Mouse (Mus musculus): ENCODE measurements around the gene Nfkbia. TPM values are rescaled to one million over a fixed set of nuclear protein-coding genes. Genes with fewer than 3 reads are reported as not detected.
A peak's percentile ranks its signal among the peaks of the same experiment; 100 is the strongest.

Nfkbia gene
- polyA plus RNA-seq, 1 experiment from 2014 or later: 61.4 TPM

GRCm38 (mm10) chr12:55463087-55463486, 29.4 kb downstream of the Nfkbia start:
- WGBS: 87% methylated on average over 5 of the region's 5 CpGs
- ATAC-seq (replicated peaks; ENCODE audit: insufficient number of reproducible peaks, insufficient read depth, low FRiP score, low read depth): no peak
- peaks cover 49% of the 10 kb centered on the region for H3K4me1 ChIP-seq (replicated peaks)

DNA sequence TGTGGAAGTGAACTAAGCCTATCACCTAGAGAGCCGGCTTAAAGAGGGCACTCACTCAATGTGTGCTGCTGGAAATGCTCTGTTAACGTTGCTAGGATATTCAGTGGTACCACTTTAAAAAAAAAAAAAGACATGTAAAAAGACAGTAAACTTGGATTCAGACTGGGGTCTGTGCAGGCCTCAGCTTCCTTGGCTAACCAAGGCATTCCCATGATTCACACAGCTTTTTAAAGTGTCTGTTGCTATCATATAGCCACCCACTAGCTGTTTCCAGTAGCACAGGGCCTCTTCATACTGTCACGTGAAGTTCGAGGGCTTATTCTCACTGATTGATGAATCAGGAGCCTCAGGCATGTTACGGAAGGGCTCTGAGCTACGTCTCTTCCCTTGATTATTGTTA, 30.0 kb downstream of the Nfkbia start:
- Histone ChIP-seq H3K9me3 (replicated peaks) (no peaks in the 10 kb centered on the region), H3K36me3 (no peaks in the 10 kb centered on the region), H3K4me3 (no peak overlapping the region), H3K9ac (no peak overlapping the region), H3K27me3 (no peaks in the 10 kb centered on the region), H3K4me1 (replicated peaks) (peaks cover 45% of the 10 kb centered on the region), H3K27ac (0 out of 2 replicates have a peak overlapping the region, but pooled peaks have one; percentile 44), H3K4me2 (no peak overlapping the region)
- 63% methylated on average over 6 of the region's 6 CpGs for WGBS
- no peak for ATAC-seq (replicated peaks; ENCODE audit: insufficient number of reproducible peaks, insufficient read depth, low FRiP score, low read depth)

More at GRCm38 (mm10) chr12:55463087-55463486, 29.4 kb downstream of the Nfkbia start:
- Histone ChIP-seq H3K9me3 (replicated peaks) (no peaks in the 10 kb centered on the region), H3K9ac (no peak overlapping the region), H3K27ac (no peak overlapping the region), H3K4me2 (no peak overlapping the region), H3K4me3 (no peak overlapping the region), H3K27me3 (no peaks in the 10 kb centered on the region), H3K36me3 (no peaks in the 10 kb centered on the region)

DNA sequence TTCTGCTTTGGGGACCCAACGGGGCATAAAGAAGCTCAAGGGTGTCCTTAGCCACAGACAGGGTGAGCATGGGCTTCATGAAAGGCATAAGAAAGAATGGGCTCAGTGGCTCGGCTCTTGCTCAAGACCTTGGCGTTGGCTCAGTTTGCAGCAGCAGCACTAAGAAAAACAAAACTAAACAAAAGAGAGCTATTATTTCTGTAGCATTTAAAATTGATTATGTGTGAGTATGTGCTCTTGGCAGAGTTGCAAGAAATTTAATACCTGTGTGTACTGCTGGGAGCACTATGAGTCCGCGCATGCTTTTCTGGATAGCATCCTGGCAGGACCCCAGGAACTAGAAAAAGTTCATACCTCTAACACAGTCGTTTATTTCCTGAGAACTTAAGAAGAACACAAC, 30.7 kb downstream of the Nfkbia start:
- 63% methylated on average over 6 of the region's 6 CpGs for WGBS
- Histone ChIP-seq H3K9ac (no peak overlapping the region), H3K36me3 (no peaks in the 10 kb centered on the region), H3K4me1 (replicated peaks) (peaks cover 41% of the 10 kb centered on the region), H3K27me3 (no peaks in the 10 kb centered on the region), H3K27ac (peak overlapping the region; percentile 44; the same call in 1 of the 2 replicates), H3K4me2 (no peak overlapping the region), H3K4me3 (no peak overlapping the region), H3K9me3 (replicated peaks) (no peaks in the 10 kb centered on the region)
- no peak for ATAC-seq (replicated peaks; ENCODE audit: insufficient number of reproducible peaks, insufficient read depth, low FRiP score, low read depth)

- Histone ChIP-seq H3K4me2 (no peak overlapping the region), H3K4me3 (no peak overlapping the region), H3K9ac (no peak overlapping the region), H3K27me3 (no peaks in the 10 kb centered on the region), H3K36me3 (no peaks in the 10 kb centered on the region), H3K27ac (peak overlapping the region; percentile 44; the same call in 1 of the 2 replicates), H3K4me1 (replicated peaks) (peaks cover 34% of the 10 kb centered on the region), H3K9me3 (replicated peaks) (no peaks in the 10 kb centered on the region)
- WGBS: 49% methylated on average over 4 of the region's 4 CpGs
- no peak for ATAC-seq (replicated peaks; ENCODE audit: insufficient number of reproducible peaks, insufficient read depth, low FRiP score, low read depth)
These were observed 31.5 kb downstream of the Nfkbia start for GRCm38 (mm10) chr12:55460900-55461299.

GRCm38 (mm10) chr12:55459739-55460138, 32.7 kb downstream of the Nfkbia start:
- no peaks in the 10 kb centered on the region for H3K36me3 ChIP-seq
- no peak for ATAC-seq (replicated peaks; ENCODE audit: insufficient number of reproducible peaks, insufficient read depth, low FRiP score, low read depth)
- H3K4me1 ChIP-seq (replicated peaks): peaks cover 24% of the 10 kb centered on the region
- WGBS: 53% methylated on average over 8 of the region's 8 CpGs
- no peak overlapping the region for H3K9ac ChIP-seq
- H3K4me2 ChIP-seq: no peak overlapping the region
- no peak overlapping the region for H3K27ac ChIP-seq
- no peaks in the 10 kb centered on the region for H3K27me3 ChIP-seq
- no peaks in the 10 kb centered on the region for H3K9me3 ChIP-seq (replicated peaks)
- H3K4me3 ChIP-seq: no peak overlapping the region

GRCm38 (mm10) chr12:55456893-55457292, 35.6 kb downstream of the Nfkbia start:
- Histone ChIP-seq H3K9me3 (replicated peaks) (no peaks in the 10 kb centered on the region), H3K9ac (no peak overlapping the region), H3K4me2 (no peak overlapping the region), H3K4me3 (no peak overlapping the region), H3K27me3 (no peaks in the 10 kb centered on the region), H3K36me3 (no peaks in the 10 kb centered on the region), H3K4me1 (replicated peaks) (peaks cover 11% of the 10 kb centered on the region), H3K27ac (no peak overlapping the region)
- ATAC-seq (replicated peaks; ENCODE audit: insufficient number of reproducible peaks, insufficient read depth, low FRiP score, low read depth): no peak
- 77% methylated on average over 5 of the region's 5 CpGs for WGBS

DNA sequence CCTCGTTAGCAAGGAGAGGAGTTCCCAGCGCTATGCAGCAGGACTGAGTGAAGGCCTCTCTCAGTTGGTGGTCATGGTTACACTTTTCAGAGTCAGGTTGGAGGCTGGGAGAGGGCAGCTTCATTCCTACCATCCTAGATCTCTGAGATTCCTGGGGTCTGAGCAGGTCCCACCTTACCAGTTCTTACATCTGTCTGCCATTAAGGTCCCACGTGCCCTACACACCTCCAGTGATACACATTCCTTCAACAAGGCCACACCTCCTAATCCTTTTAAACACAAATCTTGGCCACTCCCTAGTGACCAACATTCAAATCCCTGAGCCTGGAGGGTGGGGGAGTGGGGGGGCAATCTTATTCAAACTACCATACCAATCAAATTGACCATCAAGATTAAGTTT, 36.3 kb downstream of the Nfkbia start:
- no peak overlapping the region for H3K4me2 ChIP-seq
- no peak overlapping the region for H3K27ac ChIP-seq
- WGBS: 75% methylated on average over 3 of the region's 3 CpGs
- peaks cover 5% of the 10 kb centered on the region; the same call in 1 of the 2 replicates for H3K4me1 ChIP-seq (replicated peaks)
- H3K9ac ChIP-seq: no peak overlapping the region
- H3K9me3 ChIP-seq (replicated peaks): no peaks in the 10 kb centered on the region
- H3K36me3 ChIP-seq: no peaks in the 10 kb centered on the region
- no peak overlapping the region for H3K4me3 ChIP-seq
- ATAC-seq (replicated peaks; ENCODE audit: insufficient number of reproducible peaks, insufficient read depth, low FRiP score, low read depth): no peak
- no peaks in the 10 kb centered on the region for H3K27me3 ChIP-seq

GRCm38 (mm10) chr12:55455206-55455605, 37.2 kb downstream of the Nfkbia start:
- H3K9ac ChIP-seq: no peak overlapping the region
- no peaks in the 10 kb centered on the region for H3K36me3 ChIP-seq
- no peak for ATAC-seq (replicated peaks; ENCODE audit: insufficient number of reproducible peaks, insufficient read depth, low FRiP score, low read depth)
- 74% methylated on average over 10 of the region's 10 CpGs for WGBS
- H3K4me1 ChIP-seq (replicated peaks): peaks cover 4% of the 10 kb centered on the region
- no peak overlapping the region for H3K4me2 ChIP-seq
- no peaks in the 10 kb centered on the region for H3K27me3 ChIP-seq
- H3K27ac ChIP-seq: no peak overlapping the region
- H3K4me3 ChIP-seq: no peak overlapping the region
- no peaks in the 10 kb centered on the region for H3K9me3 ChIP-seq (replicated peaks)

- 53% methylated on average over 4 of the region's 4 CpGs for WGBS
- Histone ChIP-seq H3K9ac (no peak overlapping the region), H3K4me1 (replicated peaks) (peaks cover 6% of the 10 kb centered on the region), H3K4me2 (no peak overlapping the region), H3K4me3 (no peak overlapping the region), H3K9me3 (replicated peaks) (no peaks in the 10 kb centered on the region), H3K27ac (no peak overlapping the region), H3K27me3 (no peaks in the 10 kb centered on the region), H3K36me3 (no peaks in the 10 kb centered on the region)
- ATAC-seq (replicated peaks; ENCODE audit: insufficient number of reproducible peaks, insufficient read depth, low FRiP score, low read depth): no peak
These were observed 38.5 kb downstream of the Nfkbia start for GRCm38 (mm10) chr12:55453924-55454323.

GRCm38 (mm10) chr12:55452839-55453238, 39.6 kb downstream of the Nfkbia start:
- H3K27me3 ChIP-seq: no peaks in the 10 kb centered on the region
- H3K9me3 ChIP-seq (replicated peaks): no peaks in the 10 kb centered on the region
- H3K4me2 ChIP-seq: no peak overlapping the region
- no peak overlapping the region for H3K9ac ChIP-seq
- peak overlapping the region; percentile 36 for H3K27ac ChIP-seq
- no peak overlapping the region for H3K4me3 ChIP-seq
- peaks cover 8% of the 10 kb centered on the region for H3K4me1 ChIP-seq (replicated peaks)
- H3K36me3 ChIP-seq: no peaks in the 10 kb centered on the region
- no peak for ATAC-seq (replicated peaks; ENCODE audit: insufficient number of reproducible peaks, insufficient read depth, low FRiP score, low read depth)
- whole genome bisulfite sequencing: 49% methylated on average over 5 of the region's 5 CpGs

- Histone ChIP-seq H3K4me3 (no peak overlapping the region), H3K27ac (no peak overlapping the region), H3K9me3 (replicated peaks) (no peaks in the 10 kb centered on the region), H3K4me1 (replicated peaks) (peaks cover 32% of the 10 kb centered on the region), H3K4me2 (no peak overlapping the region), H3K36me3 (no peaks in the 10 kb centered on the region), H3K9ac (no peak overlapping the region), H3K27me3 (no peaks in the 10 kb centered on the region)
- WGBS: 67% methylated on average over 16 of the region's 16 CpGs
- ATAC-seq (replicated peaks; ENCODE audit: insufficient number of reproducible peaks, insufficient read depth, low FRiP score, low read depth): no peak
These were observed 42.0 kb downstream of the Nfkbia start for GRCm38 (mm10) chr12:55450421-55450820.

DNA sequence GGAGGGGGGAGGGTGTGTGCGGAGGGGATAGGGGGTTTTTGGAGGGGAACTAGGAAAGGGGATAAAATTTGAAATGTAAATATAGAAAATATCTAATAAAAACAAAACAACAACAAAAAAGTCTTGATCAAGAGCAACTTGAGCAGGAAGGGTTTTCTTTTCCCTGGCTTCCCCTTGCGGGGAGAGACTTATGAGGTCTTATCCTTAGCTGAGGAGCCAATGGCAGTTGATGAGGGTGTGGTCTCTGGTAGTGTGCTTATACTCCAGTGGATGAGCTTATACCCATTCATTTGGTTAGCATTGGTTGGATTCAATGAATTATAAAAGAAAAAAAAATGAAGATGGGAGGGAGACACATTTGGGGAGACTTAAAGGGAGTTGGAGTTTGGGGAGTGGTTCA, 43.4 kb downstream of the Nfkbia start:
- no peaks in the 10 kb centered on the region for H3K27me3 ChIP-seq
- no peak overlapping the region for H3K4me3 ChIP-seq
- H3K36me3 ChIP-seq: no peaks in the 10 kb centered on the region
- no peak overlapping the region for H3K9ac ChIP-seq
- H3K4me2 ChIP-seq: no peak overlapping the region
- no peak overlapping the region for H3K27ac ChIP-seq
- ATAC-seq (replicated peaks; ENCODE audit: insufficient number of reproducible peaks, insufficient read depth, low FRiP score, low read depth): no peak
- WGBS: 86% methylated on average over 2 of the region's 2 CpGs
- peaks cover 37% of the 10 kb centered on the region for H3K4me1 ChIP-seq (replicated peaks)
- no peaks in the 10 kb centered on the region for H3K9me3 ChIP-seq (replicated peaks)

Data from heart, embryonic 15.5 days (tissue).